Mouse (Mus musculus) liver, embryonic 13.5 days (tissue): ENCODE results near the gene Evl. TPM values are rescaled to one million over a fixed set of nuclear protein-coding genes. Genes with fewer than 3 reads are reported as not detected.
"Not testable (repeated sequence)": the region's sequence is repeated elsewhere in the genome, so short reads cannot be mapped to it uniquely, and the experiment has no call there.

ENCODE experiments used
- ATAC-seq: fragments of 200-750 bp; cut with Nextera tagmentation; 2 replicates; pipeline ENCODE4 v1.8.0; 2017; ENCODE audit warnings: low read depth, mild to moderate bottlenecking, moderate number of reproducible peaks, moderate library complexity
- DNase-seq: peaks from one replicate; pipeline ENCODE4 v3.0.0; 2022
- H3K27ac ChIP-seq: fragments of 300-500 bp; sonication (generic); 2 replicates; pipeline ENCODE4 v1.5.1; 2015; ENCODE audit warnings: moderate library complexity, mild to moderate bottlenecking, inconsistent platforms
- H3K27me3 ChIP-seq: fragments of 300-500 bp; sonication (generic); 2 replicates; pipeline ENCODE4 v1.6.1; 2015; ENCODE audit warnings: mild to moderate bottlenecking, inconsistent platforms
- H3K36me3 ChIP-seq: fragments of 300-500 bp; sonication (generic); 2 replicates; pipeline ENCODE4 v1.6.1; 2015; ENCODE audit warnings: mild to moderate bottlenecking, inconsistent platforms
- H3K4me1 ChIP-seq: fragments of 300-500 bp; sonication (generic); replicated peaks from 2 replicates; pipeline ENCODE4 v1.6.1; 2015; ENCODE audit warnings: inconsistent platforms
- H3K4me2 ChIP-seq: fragments of 300-500 bp; sonication (generic); 2 replicates; pipeline ENCODE4 v1.6.1; 2015; ENCODE audit warnings: inconsistent platforms, mild to moderate bottlenecking, moderate library complexity
- H3K4me3 ChIP-seq: fragments of 300-500 bp; sonication (generic); replicated peaks from 2 replicates; pipeline ENCODE4 v1.5.1; 2015; ENCODE audit warnings: mild to moderate bottlenecking, inconsistent platforms
- H3K9ac ChIP-seq: fragments of 300-500 bp; sonication (generic); 2 replicates; pipeline ENCODE4 v1.6.1; 2015; ENCODE audit warnings: mild to moderate bottlenecking, inconsistent platforms
- H3K9me3 ChIP-seq: fragments of 300-500 bp; sonication (generic); replicated peaks from 2 replicates; pipeline ENCODE4 v1.6.1; 2016; ENCODE audit warnings: inconsistent platforms
- WGBS: fragments of 180-500 bp; shearing (Covaris S2); methylation state at CpG from one replicate; pipeline ENCODE4 v1.1.7; 2015; ENCODE audit not compliant: insufficient replicate concordance; 5-methylcytosine and 5-hydroxymethylcytosine counted together
- polyA plus RNA-seq: library from polyadenylated mRNA; unstranded; fragments of >200 nt; fragmentation: Nextera tagmentation; extraction: Ambion mirVana; gene quantifications from 2 replicates; pipeline ENCODE4 v1.2.1, GENCODE M21; 2015

Gene Evl
- polyA plus RNA-seq = 8.7 and 10.4 TPM in 2 replicates

DNA sequence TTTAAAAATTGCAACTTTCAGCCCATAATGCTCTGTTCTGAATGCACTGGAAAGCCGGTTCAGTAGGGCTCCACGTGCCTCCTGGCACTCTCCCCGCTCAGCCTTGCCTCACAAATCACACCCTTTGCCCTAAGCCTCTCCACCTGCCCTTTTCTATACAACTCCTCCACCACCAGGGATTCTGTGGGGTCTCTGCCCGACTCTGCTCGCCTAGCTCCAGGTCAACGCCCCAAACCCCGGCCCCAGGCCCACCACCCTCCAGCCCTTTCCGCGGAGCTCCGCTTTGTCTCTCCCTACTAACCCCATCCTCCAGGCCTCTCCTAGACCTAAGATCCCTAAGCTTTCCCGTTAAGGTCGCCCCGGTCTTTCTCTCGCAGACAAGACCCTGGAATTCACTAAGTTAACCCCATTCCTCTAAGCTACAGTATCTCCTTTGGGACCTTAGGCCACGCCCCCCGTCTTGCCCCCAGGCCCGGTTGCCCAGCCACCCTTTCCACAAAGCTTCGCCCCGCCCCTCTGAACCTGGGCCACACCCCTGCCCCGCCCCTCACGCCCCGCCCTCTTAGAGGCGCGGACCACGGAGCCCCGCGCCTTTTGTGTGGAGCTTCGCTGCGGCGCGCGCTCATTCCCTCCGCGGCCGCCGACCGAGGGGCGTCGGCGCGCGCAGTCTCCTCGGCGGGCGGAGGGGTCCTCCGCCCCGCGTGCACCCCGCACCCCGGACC is at the start of gene Evl:
Evl (plus strand) TSS at position 601 of the 722 bp plus-strand sequence.
- 4% methylated on average over 37 of the region's 50 CpGs for whole genome bisulfite sequencing
- ATAC-seq = peak; percentile 81
- Histone ChIP-seq H3K27me3 (peaks cover 60% of the 10 kb centered on the region), H3K27ac (no peak within 1 kb of the TSS), H3K4me3 (peak within 1 kb of the TSS; percentile 68), H3K4me2 (peak within 1 kb of the TSS; percentile 85), H3K9ac (peak within 1 kb of the TSS; percentile 69), H3K9me3 (no peaks in the 10 kb centered on the region), H3K36me3 (no peaks in the 10 kb centered on the region), H3K4me1 (peaks cover 12% of the 10 kb centered on the region)
- peak; percentile 50 for DNase-seq

DNA sequence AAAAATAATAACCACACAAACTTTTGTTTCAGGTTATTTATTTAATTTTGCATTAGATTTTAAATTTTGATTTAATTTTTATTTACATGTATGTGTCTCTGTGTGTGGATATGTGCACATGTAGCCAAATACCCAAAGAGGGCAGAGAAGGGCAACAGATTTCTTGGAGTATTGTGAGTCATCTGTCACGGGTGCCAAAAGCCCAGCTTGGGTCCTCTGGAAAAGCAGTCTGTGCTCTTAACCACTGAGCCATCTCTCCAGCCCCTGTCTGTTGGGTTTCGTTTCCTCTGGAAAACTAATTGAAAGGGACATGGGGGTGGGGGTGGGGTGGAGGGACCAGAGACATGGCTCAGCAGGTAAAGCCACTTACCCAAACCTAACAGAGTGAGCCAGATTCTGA is 48.7 kb upstream of the Evl start:
- no peak overlapping the region for H3K4me2 ChIP-seq
- no peak for ATAC-seq
- 63% methylated on average over 2 of the region's 2 CpGs for WGBS

DNA sequence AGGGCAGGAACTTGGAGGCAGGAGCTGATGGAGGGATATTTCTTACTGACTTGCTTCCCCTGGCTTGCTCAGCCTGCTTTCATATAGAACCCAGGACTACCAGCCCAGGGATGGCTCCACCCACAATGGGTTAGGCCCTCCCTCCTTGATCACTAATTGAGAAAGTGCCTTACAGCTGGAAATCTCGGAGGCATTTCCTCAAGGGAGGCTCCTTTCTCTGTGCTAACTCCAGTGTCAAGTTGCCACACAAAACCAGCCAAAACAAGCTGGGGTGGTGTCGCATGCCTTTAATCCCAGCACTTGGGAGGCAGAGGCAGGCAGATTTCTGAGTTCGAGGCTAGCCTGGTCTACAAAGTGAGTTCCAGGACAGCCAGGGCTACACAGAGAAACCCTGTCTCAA is 47.5 kb upstream of the Evl start:
- WGBS = 54% methylated on average over 3 of the region's 3 CpGs
- not testable (repeated sequence) for ATAC-seq

More for the DNA sequence above, 48.7 kb upstream of the Evl start:
- no peak overlapping the region for H3K4me3 ChIP-seq
- H3K9me3 ChIP-seq = no peaks in the 10 kb centered on the region
- DNase-seq = no peak
- H3K9ac ChIP-seq = no peak overlapping the region
- 0 out of 2 replicates have a peak, but pooled peaks cover 9% of the 10 kb centered on the region for H3K27me3 ChIP-seq
- H3K36me3 ChIP-seq = no peaks in the 10 kb centered on the region
- H3K27ac ChIP-seq = no peak overlapping the region
- peaks cover 12% of the 10 kb centered on the region; the same call in 1 of the 2 replicates for H3K4me1 ChIP-seq

DNA sequence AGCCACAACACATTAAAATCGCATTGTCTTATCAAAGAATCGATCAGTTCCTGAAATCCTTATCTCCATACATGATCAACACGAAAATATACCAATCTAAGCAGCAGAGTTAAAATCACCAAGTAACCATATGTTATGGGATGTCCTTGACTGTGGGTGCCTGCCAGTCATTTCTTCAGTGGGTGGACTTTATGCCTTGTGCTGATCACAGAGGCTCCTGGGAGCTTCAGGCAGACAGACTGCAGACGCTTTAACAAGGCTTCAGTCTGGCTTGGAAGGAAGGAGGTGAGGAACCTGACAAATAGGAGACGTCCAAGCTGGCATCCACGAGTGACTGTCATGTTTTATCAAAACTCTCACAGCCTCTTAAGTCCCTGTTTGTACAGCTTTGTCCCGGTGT is 43.9 kb upstream of the Evl start:
- DNase-seq = no peak
- Histone ChIP-seq H3K4me3 (no peak overlapping the region), H3K4me1 (no peaks in the 10 kb centered on the region), H3K9ac (no peak overlapping the region), H3K27ac (no peak overlapping the region), H3K4me2 (no peak overlapping the region), H3K9me3 (no peaks in the 10 kb centered on the region), H3K36me3 (no peaks in the 10 kb centered on the region), H3K27me3 (no peaks in the 10 kb centered on the region)
- ATAC-seq = no peak
- WGBS = 34% methylated on average over 7 of the region's 7 CpGs

More for the DNA sequence above, 47.5 kb upstream of the Evl start:
- not testable (repeated sequence) for H3K4me3 ChIP-seq, H3K36me3 ChIP-seq, H3K9ac ChIP-seq, DNase-seq, H3K27ac ChIP-seq, H3K9me3 ChIP-seq, H3K4me2 ChIP-seq, H3K27me3 ChIP-seq
- H3K4me1 ChIP-seq = peaks cover 12% of the 10 kb centered on the region; the same call in 1 of the 2 replicates

DNA sequence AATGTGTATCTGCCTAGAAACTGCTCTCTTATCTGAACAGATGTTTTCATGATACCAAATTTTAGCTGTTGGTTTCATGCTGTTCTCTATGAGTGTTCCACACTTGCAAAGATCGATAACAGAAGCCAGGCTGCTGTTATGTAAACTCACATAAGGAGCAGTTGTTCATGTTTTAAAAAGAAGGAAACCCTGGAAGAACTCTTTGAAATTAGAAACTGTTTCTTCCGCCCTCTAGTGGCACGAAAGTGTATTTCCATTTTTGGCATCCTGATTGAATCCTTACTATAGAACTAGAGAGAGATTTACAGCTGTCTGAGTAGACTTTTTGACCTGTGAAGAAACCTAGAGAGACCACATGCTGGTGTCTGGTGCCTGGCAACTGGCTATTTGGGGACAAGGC is 43.5 kb upstream of the Evl start:
- no peak for DNase-seq
- 7% methylated on average over 3 of the region's 3 CpGs for WGBS
- Histone ChIP-seq H3K4me3 (no peak overlapping the region), H3K9ac (no peak overlapping the region), H3K9me3 (no peaks in the 10 kb centered on the region), H3K27ac (no peak overlapping the region), H3K36me3 (no peaks in the 10 kb centered on the region), H3K4me2 (no peak overlapping the region), H3K27me3 (no peaks in the 10 kb centered on the region), H3K4me1 (no peaks in the 10 kb centered on the region)
- no peak for ATAC-seq

DNA sequence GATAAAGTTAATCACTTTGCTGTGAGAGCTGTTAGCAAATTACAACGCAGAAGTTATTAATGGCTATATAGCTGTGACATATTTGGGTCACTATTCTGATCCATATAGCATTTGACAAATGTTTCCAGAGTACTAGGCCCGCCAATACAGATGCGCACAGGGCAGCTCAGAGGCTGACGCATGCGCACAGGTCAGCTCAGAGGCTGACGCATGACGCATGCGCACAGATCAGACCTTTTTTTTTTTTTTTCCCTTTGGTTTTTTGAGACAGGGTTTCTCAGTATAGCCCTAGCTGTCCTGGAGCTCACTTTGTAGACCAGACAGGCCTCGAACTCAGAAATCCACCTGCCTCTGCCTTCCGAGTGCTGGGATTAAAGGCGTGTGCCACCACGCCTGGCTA is 39.1 kb upstream of the Evl start:
- H3K4me3 ChIP-seq = no peak overlapping the region
- no peaks in the 10 kb centered on the region for H3K9me3 ChIP-seq
- 85% methylated on average over 12 of the region's 12 CpGs for WGBS
- no peak overlapping the region for H3K4me2 ChIP-seq
- no peak overlapping the region for H3K27ac ChIP-seq
- no peak for ATAC-seq
- H3K27me3 ChIP-seq = no peaks in the 10 kb centered on the region
- no peaks in the 10 kb centered on the region for H3K36me3 ChIP-seq
- H3K4me1 ChIP-seq = no peaks in the 10 kb centered on the region
- DNase-seq = no peak
- H3K9ac ChIP-seq = no peak overlapping the region

DNA sequence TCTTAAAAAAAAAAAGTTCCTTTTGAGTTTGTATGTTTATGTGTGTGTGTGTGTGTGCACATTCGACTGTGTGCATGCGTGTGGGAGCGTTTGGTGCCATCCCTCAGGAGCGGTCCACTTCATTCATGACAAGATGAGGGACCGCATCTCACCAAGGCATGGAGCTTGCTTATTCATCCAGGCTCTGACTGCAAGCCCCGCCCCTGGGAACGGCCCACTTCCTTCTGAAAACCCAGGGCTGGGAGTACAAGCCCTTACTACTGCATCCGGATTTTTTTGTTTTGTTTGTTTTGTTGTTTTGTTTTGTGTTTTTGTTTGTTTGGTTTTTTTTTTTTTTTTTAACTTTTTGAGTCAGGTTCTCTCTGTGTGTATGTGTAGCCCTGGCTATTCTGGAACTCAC is 35.1 kb upstream of the Evl start:
- no peak overlapping the region for H3K27ac ChIP-seq
- ATAC-seq (no peak), DNase-seq (no peak)
- no peaks in the 10 kb centered on the region for H3K27me3 ChIP-seq
- H3K4me3 ChIP-seq = no peak overlapping the region
- no peaks in the 10 kb centered on the region for H3K36me3 ChIP-seq
- H3K4me2 ChIP-seq = no peak overlapping the region
- no peaks in the 10 kb centered on the region for H3K9me3 ChIP-seq
- H3K4me1 ChIP-seq = no peaks in the 10 kb centered on the region
- 49% methylated on average over 8 of the region's 8 CpGs for WGBS
- no peak overlapping the region for H3K9ac ChIP-seq

DNA sequence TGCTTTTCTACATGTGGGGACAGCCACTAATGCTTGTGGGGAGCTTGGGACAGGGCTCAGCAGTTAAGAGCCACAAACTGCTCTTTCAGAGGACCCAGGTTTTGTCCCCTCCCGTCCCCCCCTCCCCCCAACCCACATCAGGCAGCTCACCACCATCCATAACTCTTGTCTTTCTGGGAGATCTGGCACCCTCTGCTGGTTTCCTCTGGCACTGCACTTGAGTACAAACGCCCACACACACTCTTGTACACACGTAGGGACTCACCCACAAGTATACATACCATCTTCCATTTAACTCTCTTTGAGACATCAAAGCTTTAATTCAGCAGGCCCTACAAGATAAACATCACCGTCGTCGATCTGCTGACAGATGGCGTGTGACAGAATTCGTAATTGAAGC is 25.3 kb upstream of the Evl start:
- H3K4me3 ChIP-seq = no peak overlapping the region
- H3K36me3 ChIP-seq = no peaks in the 10 kb centered on the region
- H3K4me2 ChIP-seq = no peak overlapping the region
- 38% methylated on average over 8 of the region's 8 CpGs for WGBS
- no peaks in the 10 kb centered on the region for H3K4me1 ChIP-seq
- ATAC-seq (no peak), DNase-seq (peak; percentile 17)
- no peaks in the 10 kb centered on the region for H3K9me3 ChIP-seq
- no peak overlapping the region for H3K27ac ChIP-seq
- no peaks in the 10 kb centered on the region for H3K27me3 ChIP-seq
- H3K9ac ChIP-seq = no peak overlapping the region

DNA sequence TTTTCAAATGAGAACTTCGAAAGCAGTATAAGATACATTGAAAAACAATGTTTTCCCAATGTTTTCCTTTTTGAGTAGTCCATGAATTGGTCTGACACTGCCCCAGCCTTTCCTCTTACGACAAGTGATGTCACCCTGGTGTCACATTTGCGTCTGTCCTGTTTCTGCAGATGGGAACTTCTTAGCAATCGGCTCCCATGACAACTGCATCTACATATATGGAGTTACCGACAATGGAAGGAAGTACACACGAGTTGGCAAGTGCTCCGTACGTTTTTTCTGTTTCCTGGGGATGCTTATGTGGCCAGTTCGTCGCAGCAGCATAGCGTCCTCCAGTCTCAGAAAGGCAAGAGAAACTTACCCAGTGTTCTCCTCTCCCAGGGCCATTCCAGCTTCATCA is 20.0 kb upstream of the Evl start:
- WGBS = 59% methylated on average over 11 of the region's 11 CpGs
- Histone ChIP-seq H3K4me2 (no peak overlapping the region), H3K27me3 (no peaks in the 10 kb centered on the region), H3K4me1 (no peaks in the 10 kb centered on the region), H3K9ac (no peak overlapping the region), H3K27ac (no peak overlapping the region), H3K36me3 (no peaks in the 10 kb centered on the region), H3K4me3 (no peak overlapping the region), H3K9me3 (no peaks in the 10 kb centered on the region)
- no peak for ATAC-seq
- DNase-seq = no peak

DNA sequence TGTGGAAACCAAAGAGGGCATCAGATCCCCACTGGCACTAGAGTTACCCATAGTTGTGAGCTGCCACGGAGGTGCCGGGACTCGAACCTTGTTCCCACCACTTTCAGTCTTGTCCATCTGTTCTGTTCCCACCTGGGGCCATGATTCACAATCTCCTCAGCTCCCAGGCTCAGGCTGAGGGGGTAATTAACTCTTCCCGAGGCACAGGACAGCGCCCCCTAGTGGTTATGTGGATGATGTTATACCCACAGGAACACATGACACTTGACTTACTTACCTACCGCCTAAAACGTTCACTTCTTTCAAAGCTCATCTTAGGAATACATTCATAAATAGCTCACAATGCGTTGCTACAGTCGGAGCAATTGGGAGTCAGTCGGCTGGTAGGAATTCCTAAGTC is 18.1 kb upstream of the Evl start:
- Histone ChIP-seq H3K4me2 (no peak overlapping the region), H3K4me3 (no peak overlapping the region), H3K9me3 (no peaks in the 10 kb centered on the region), H3K4me1 (no peaks in the 10 kb centered on the region), H3K27ac (no peak overlapping the region), H3K9ac (no peak overlapping the region), H3K27me3 (no peaks in the 10 kb centered on the region), H3K36me3 (no peaks in the 10 kb centered on the region)
- ATAC-seq (no peak), DNase-seq (no peak)
- WGBS = 47% methylated on average over 10 of the region's 10 CpGs

DNA sequence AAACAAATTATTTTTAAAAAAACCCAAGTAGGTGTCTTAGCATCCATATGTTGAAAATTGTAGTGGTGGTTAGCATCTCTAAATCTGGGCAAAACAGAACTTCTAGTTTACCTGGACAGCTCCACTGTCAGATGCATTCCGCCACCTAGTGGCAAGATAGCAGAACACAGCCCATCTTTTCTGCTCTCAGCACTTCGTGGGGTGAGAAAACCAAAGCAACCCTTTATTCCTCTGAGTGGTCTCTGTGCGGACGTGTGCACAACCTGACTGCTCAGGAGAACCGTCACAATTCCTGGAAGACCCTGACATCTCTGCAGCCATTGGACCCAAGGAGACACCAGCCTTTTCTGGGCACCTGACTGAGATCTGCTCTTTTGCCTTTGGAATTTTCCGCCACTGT is 13.4 kb upstream of the Evl start:
- no peaks in the 10 kb centered on the region for H3K36me3 ChIP-seq
- DNase-seq (no peak), ATAC-seq (no peak)
- 23% methylated on average over 6 of the region's 6 CpGs for WGBS
- no peak overlapping the region for H3K27ac ChIP-seq
- no peak overlapping the region for H3K4me2 ChIP-seq
- no peaks in the 10 kb centered on the region for H3K27me3 ChIP-seq
- H3K4me3 ChIP-seq = no peak overlapping the region
- H3K9me3 ChIP-seq = no peaks in the 10 kb centered on the region
- no peak overlapping the region for H3K9ac ChIP-seq
- no peaks in the 10 kb centered on the region for H3K4me1 ChIP-seq

DNA sequence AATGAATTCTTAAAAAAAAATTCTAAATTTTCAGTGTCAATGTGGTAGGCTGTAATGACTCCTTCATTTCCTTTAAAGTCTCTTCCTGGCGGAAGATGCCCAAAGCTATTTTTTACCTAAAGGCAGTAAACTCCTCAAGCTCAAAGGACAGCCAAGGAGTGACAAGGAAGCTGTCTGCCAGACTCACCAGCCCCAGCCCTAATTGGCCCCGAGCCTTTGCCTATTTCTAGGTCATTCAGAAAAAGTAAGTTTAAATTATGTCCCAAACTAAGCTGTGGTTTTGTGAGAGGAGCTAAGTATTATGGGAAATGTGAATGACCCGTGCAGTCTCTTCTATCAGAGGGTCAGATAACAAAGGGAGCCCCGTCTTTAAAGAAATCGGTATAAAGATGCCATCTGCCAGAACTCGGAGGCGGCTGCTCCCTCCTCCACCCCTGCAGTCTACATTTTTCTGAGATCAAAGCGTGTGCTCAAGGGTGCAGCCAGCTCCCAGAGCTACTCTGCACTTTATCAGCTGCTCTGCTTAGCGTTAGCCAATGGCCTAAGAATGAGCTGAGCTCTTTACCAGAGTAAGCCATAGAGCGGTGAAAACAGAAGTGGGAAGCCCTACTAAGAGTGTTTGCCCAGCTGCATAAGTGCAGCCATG is 7.9 kb upstream of the Evl start:
- 24% methylated on average over 10 of the region's 10 CpGs for WGBS
- Histone ChIP-seq H3K36me3 (no peaks in the 10 kb centered on the region), H3K4me2 (no peak overlapping the region), H3K9ac (no peak overlapping the region), H3K9me3 (no peaks in the 10 kb centered on the region), H3K4me3 (no peak overlapping the region), H3K4me1 (no peaks in the 10 kb centered on the region), H3K27me3 (peaks cover 4% of the 10 kb centered on the region), H3K27ac (no peak overlapping the region)
- DNase-seq = no peak
- ATAC-seq = no peak
